Comparison of ENCODE assay signal across 12 mouse cellular contexts in the genomic region with DNA sequence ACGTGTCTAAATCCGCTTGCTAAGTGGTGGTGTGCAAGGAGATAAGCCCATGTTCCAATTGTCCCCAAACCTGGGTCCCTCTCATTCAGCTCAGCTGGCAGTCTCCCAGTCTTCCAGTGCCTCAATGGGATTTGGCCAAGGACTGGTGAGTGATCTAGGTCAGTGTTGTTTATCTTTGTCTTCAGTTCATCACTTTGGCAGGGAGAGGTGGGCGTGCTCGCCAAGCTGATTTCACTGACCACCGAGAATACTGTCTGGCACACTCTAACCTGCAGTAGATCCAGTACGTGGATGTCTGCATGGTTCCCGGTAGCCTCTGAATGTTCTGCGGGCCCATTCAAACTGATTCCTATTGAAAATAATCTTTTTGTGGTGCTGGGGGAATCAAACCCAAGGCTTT. TPM values are rescaled to one million over a fixed set of nuclear protein-coding genes. Genes with fewer than 3 reads are reported as not detected.
A peak's percentile ranks its signal among the peaks of the same experiment; 100 is the strongest.
DNase-seq lines count a peak whose midpoint lies in the region; ATAC-seq and TF ChIP-seq lines count a peak whose summit lies in the region.
"Had no signal": no experiment of that assay in that cellular context is flagged by ENCODE, and none has a peak within 500 bp of the region (broad histone marks: within the 10 kb centered on the region; RNA-seq: fewer than 3 reads in every experiment).

No protein-coding gene starts in this region.

- DNase-seq in cerebellum, adult 18-20 months: peak; percentile 58 to 64
- DNase-seq in cerebellum, adult 11 months: no peak
- peak; percentile 24 for DNase-seq in hindbrain, postnatal 0 days (ENCODE audit: low spot score)
- DNase-seq in hindbrain, embryonic 10.5 days (ENCODE audit: low spot score): no peak
- peak; percentile 36 for DNase-seq in adipocyte (ENCODE audit: low spot score)
- DNase-seq in cerebellum, postnatal 10 days: peak; percentile 76 to 82
- no peak for DNase-seq in ovary, postnatal 10 days (ENCODE audit: low spot score)
- DNase-seq: right cerebral cortex, postnatal 14 days had no signal

- WGBS in hindbrain, postnatal 0 days: 81% methylated on average over 8 of the region's 8 CpGs
- WGBS in hindbrain, embryonic 10.5 days: 93% methylated on average over 8 of the region's 8 CpGs
- WGBS in forebrain, embryonic 13.5 days: 91% methylated on average over 8 of the region's 8 CpGs

- H3K4me3 ChIP-seq in hindbrain, postnatal 0 days (ENCODE audit: low read length): no peak overlapping the region
- no peak overlapping the region for H3K4me3 ChIP-seq in hindbrain, embryonic 10.5 days
- H3K4me3 ChIP-seq in forebrain, embryonic 13.5 days: no peak overlapping the region
- H3K4me3 ChIP-seq: embryonic facial prominence, embryonic 12.5 days had no signal

- H3K4me1 ChIP-seq in hindbrain, postnatal 0 days (ENCODE audit: insufficient read depth, low read length): no peaks in the 10 kb centered on the region
- H3K4me1 ChIP-seq in hindbrain, embryonic 10.5 days (replicated peaks): no peaks in the 10 kb centered on the region
- H3K4me1 ChIP-seq in forebrain, embryonic 13.5 days: no peaks in the 10 kb centered on the region
- H3K4me1 ChIP-seq: embryonic facial prominence, embryonic 12.5 days had no signal

- no peaks in the 10 kb centered on the region for H3K27me3 ChIP-seq in hindbrain, postnatal 0 days (ENCODE audit: insufficient read depth, low read length)
- H3K27me3 ChIP-seq in hindbrain, embryonic 10.5 days (ENCODE audit: insufficient read depth, poor library complexity, severe bottlenecking): no peaks in the 10 kb centered on the region
- H3K27me3 ChIP-seq in forebrain, embryonic 13.5 days: no peaks in the 10 kb centered on the region
- H3K27me3 ChIP-seq: embryonic facial prominence, embryonic 12.5 days had no signal

- H3K36me3 ChIP-seq in hindbrain, postnatal 0 days (ENCODE audit: insufficient read depth, low read length): peaks cover 39% of the 10 kb centered on the region; the same call in 1 of the 2 replicates
- peaks cover 87% of the 10 kb centered on the region for H3K36me3 ChIP-seq in hindbrain, embryonic 10.5 days
- H3K36me3 ChIP-seq in forebrain, embryonic 13.5 days (ENCODE audit: poor library complexity, severe bottlenecking): peaks cover 84% of the 10 kb centered on the region

- no peak overlapping the region for H3K4me2 ChIP-seq in hindbrain, postnatal 0 days (ENCODE audit: low read depth, low read length)
- no peak overlapping the region for H3K4me2 ChIP-seq in forebrain, embryonic 13.5 days
- H3K4me2 ChIP-seq: embryonic facial prominence, embryonic 12.5 days had no signal

- no peaks in the 10 kb centered on the region for H3K9me3 ChIP-seq in hindbrain, postnatal 0 days (ENCODE audit: low read length)
- no peaks in the 10 kb centered on the region for H3K9me3 ChIP-seq in hindbrain, embryonic 10.5 days
- no peaks in the 10 kb centered on the region for H3K9me3 ChIP-seq in forebrain, embryonic 13.5 days (replicated peaks)
- H3K9me3 ChIP-seq: embryonic facial prominence, embryonic 12.5 days had no signal

- no peak for TF ChIP-seq CTCF in hindbrain, postnatal 0 days (IDR thresholded peaks at IDR 0.05; ENCODE audit: low read depth)

- no peak; the same call in 1 of the 2 replicates for ATAC-seq in hindbrain, postnatal 0 days
- no peak for ATAC-seq in forebrain, embryonic 13.5 days
- ATAC-seq: intestine, embryonic 16.5 days had no signal

- no peak overlapping the region for H3K27ac ChIP-seq in hindbrain, postnatal 0 days
- H3K27ac ChIP-seq in hindbrain, embryonic 10.5 days: no peak overlapping the region
- no peak overlapping the region for H3K27ac ChIP-seq in forebrain, embryonic 13.5 days
- H3K27ac ChIP-seq: embryonic facial prominence, embryonic 12.5 days; liver, embryonic 14.5 days had no signal

- no peak overlapping the region for H3K9ac ChIP-seq in hindbrain, postnatal 0 days (replicated peaks; ENCODE audit: low read length)
- H3K9ac ChIP-seq in forebrain, embryonic 13.5 days: no peak overlapping the region
- H3K9ac ChIP-seq: embryonic facial prominence, embryonic 12.5 days; liver, embryonic 14.5 days had no signal

RNA-seq across cellular contexts. Expression of a gene that starts 10.7 kb away (rescaled TPM):
- total RNA-seq in hindbrain, postnatal 0 days (2014; rRNA removed): 453 and 498 TPM in 2 replicates
- 499 and 523 TPM in 2 replicates for polyA plus RNA-seq in hindbrain, postnatal 0 days (2015; fragmentation: Nextera tagmentation; extraction: Ambion mirVana)
- 642 and 643 TPM in 2 replicates for polyA plus RNA-seq in hindbrain, embryonic 10.5 days (2016; fragmentation: Nextera tagmentation; extraction: Ambion mirVana)
- polyA plus RNA-seq in forebrain, embryonic 13.5 days (2015; fragmentation: Nextera tagmentation; extraction: Ambion mirVana): 559 and 571 TPM in 2 replicates

RNA-seq across cellular contexts. Expression of a gene that starts 13.6 kb away (rescaled TPM):
- total RNA-seq in hindbrain, postnatal 0 days (2014; rRNA removed): 11.3 and 18.0 TPM in 2 replicates
- 13.3 and 14.8 TPM in 2 replicates for polyA plus RNA-seq in hindbrain, postnatal 0 days (2015; fragmentation: Nextera tagmentation; extraction: Ambion mirVana)
- 15.6 and 17.0 TPM in 2 replicates for polyA plus RNA-seq in hindbrain, embryonic 10.5 days (2016; fragmentation: Nextera tagmentation; extraction: Ambion mirVana)
- polyA plus RNA-seq in forebrain, embryonic 13.5 days (2015; fragmentation: Nextera tagmentation; extraction: Ambion mirVana): 21.5 and 22.9 TPM in 2 replicates

RNA-seq across cellular contexts. Expression of a gene that starts 28.3 kb away (rescaled TPM):
- 21.2 and 24.0 TPM in 2 replicates for total RNA-seq in hindbrain, postnatal 0 days (2014; rRNA removed)
- polyA plus RNA-seq in hindbrain, postnatal 0 days (2015; fragmentation: Nextera tagmentation; extraction: Ambion mirVana): 47.6 and 52.0 TPM in 2 replicates
- 18.3 and 24.0 TPM in 2 replicates for polyA plus RNA-seq in hindbrain, embryonic 10.5 days (2016; fragmentation: Nextera tagmentation; extraction: Ambion mirVana)
- polyA plus RNA-seq in forebrain, embryonic 13.5 days (2015; fragmentation: Nextera tagmentation; extraction: Ambion mirVana): 12.8 and 17.3 TPM in 2 replicates

RNA-seq across cellular contexts. Expression of a gene that starts 30.6 kb away (rescaled TPM):
- total RNA-seq in hindbrain, postnatal 0 days (2014; rRNA removed): 127 TPM in 2 replicates
- 4.3 and 5.1 TPM in 2 replicates for polyA plus RNA-seq in hindbrain, postnatal 0 days (2015; fragmentation: Nextera tagmentation; extraction: Ambion mirVana)
- 1.8 and 2.0 TPM in 2 replicates for polyA plus RNA-seq in hindbrain, embryonic 10.5 days (2016; fragmentation: Nextera tagmentation; extraction: Ambion mirVana)
- 3.5 and 4.2 TPM in 2 replicates for polyA plus RNA-seq in forebrain, embryonic 13.5 days (2015; fragmentation: Nextera tagmentation; extraction: Ambion mirVana)

RNA-seq across cellular contexts. Expression of a gene that starts 50.7 kb away (rescaled TPM):
- total RNA-seq in hindbrain, postnatal 0 days (2014; rRNA removed): 43.9 and 60.8 TPM in 2 replicates
- 1.5 and 1.7 TPM in 2 replicates for polyA plus RNA-seq in hindbrain, postnatal 0 days (2015; fragmentation: Nextera tagmentation; extraction: Ambion mirVana)
- polyA plus RNA-seq in hindbrain, embryonic 10.5 days (2016; fragmentation: Nextera tagmentation; extraction: Ambion mirVana): 2.1 and 2.2 TPM in 2 replicates
- 3.2 and 3.5 TPM in 2 replicates for polyA plus RNA-seq in forebrain, embryonic 13.5 days (2015; fragmentation: Nextera tagmentation; extraction: Ambion mirVana)

Comparison
In these comparisons a context has a peak if more than half of its experiments do, and no peak if none do; other contexts are left out.
1. DNase-seq: peak in cerebellum, adult 18-20 months (2 of 2), hindbrain, postnatal 0 days (single experiment), adipocyte (single experiment) and cerebellum, postnatal 10 days (2 of 2); none in cerebellum, adult 11 months (single experiment), hindbrain, embryonic 10.5 days (single experiment) and ovary, postnatal 10 days (single experiment).